Mouse (Mus musculus) CD4-positive naive resting alpha-beta T cell, adult 57 days (primary cell): Measurements from ENCODE around the gene Vmn1r122. TPM values are rescaled to one million over a fixed set of nuclear protein-coding genes. Genes with fewer than 3 reads are reported as not detected.

Experiments
- total RNA-seq: library from RNA; stranded (reverse); gene quantifications from one replicate; pipeline ENCODE4 v1.2.4, GENCODE M21; 2023

The Vmn1r122 gene
- total RNA-seq, result not detected

DNA sequence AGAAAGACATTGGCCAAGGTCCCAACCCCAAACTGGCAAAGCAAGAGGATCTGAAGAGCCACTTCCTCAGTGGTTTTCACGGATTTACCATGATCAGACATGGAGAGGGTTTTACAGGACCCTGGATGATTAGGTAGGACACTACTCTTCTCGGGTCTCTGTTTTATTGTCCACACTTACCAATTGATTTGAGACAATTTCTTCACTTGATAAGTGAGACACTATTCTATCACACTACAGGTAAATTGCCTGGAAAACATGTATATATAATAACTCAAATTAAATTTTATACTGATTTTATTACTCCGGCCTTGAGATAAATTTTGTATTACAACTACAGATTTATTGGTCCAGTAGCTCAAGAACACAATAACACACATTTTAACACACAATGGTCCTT, at the start of gene Vmn1r122:
Vmn1r122 (minus strand) TSS at position 101 of the 400 bp plus-strand sequence.

DNA sequence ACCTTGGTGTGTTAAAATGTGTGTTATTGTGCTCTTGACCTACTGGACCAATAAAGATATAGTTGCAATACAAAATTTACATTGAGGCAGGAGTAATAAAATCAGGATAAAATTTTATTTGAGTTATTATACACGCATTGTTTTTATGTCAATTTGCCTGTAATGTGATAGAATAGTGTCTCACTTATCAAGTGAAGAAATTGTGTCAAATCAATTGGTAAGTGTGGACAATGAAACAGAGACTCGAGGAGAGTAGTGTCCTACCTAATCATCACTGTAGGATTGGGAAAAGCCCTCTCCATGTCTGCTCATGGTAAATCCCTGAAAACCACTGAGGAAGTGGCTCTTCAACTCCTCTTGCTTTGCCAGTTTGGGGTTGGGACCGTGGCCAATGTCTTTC, 28.0 kb upstream of the Vmn1r122 start, which contains the start of gene Vmn1r123:
Vmn1r123 (plus strand) TSS at position 301 of the 400 bp plus-strand sequence.

DNA sequence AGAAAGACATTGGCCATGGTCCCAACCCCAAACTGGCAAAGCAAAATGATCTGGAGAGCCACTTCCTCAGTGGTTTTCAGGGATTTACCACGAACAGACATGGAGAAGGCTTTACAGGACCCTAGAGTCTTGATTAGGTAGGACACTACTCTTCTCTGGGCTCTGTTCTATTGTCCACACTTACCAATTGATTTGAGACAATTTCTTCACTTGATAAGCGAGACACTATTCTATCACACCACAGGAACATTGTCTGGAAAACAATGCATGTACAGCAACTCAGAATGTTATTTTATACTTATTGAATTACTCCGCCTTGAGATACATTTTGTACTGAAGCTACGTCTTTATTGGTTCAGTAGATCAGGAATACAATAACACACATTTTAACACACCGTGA, 35.5 kb downstream of the Vmn1r122 start, which contains the start of gene Vmn1r121:
Vmn1r121 (minus strand) TSS at position 101 of the 400 bp plus-strand sequence.

Other genes with a start within 250 kb of the Vmn1r122 start
- not detected for gene Vmn1r118, start 221.8 kb downstream of the Vmn1r122 start, total RNA-seq
- not detected for gene Vmn1r119, start 121.7 kb downstream of the Vmn1r122 start, total RNA-seq
- gene Vmn1r120, start 80.3 kb downstream of the Vmn1r122 start, total RNA-seq, result not detected
- gene Vmn1r121, start 35.6 kb downstream of the Vmn1r122 start, total RNA-seq, result not detected
- not detected for gene Vmn1r123, start 28.1 kb upstream of the Vmn1r122 start, total RNA-seq
- not detected for gene Gm5157, start 56.3 kb upstream of the Vmn1r122 start, total RNA-seq
- not detected for gene Vmn1r124, start 126.5 kb upstream of the Vmn1r122 start, total RNA-seq
- gene Vmn1r125, start 138.1 kb upstream of the Vmn1r122 start, total RNA-seq, result not detected
- not detected for gene Vmn1r126, start 167.3 kb upstream of the Vmn1r122 start, total RNA-seq
- gene Vmn1r127, start 185.7 kb upstream of the Vmn1r122 start, total RNA-seq, result not detected
- not detected for gene Vmn1r128, start 215.2 kb upstream of the Vmn1r122 start, total RNA-seq
- gene Vmn1r129, start 227.2 kb upstream of the Vmn1r122 start, total RNA-seq, result not detected